Comparison of ENCODE assay signal across 8 mouse cellular contexts in genomic region chr4:136053247-136053596, GRCm38 (mm10). TPM values are rescaled to one million over a fixed set of nuclear protein-coding genes. Genes with fewer than 3 reads are reported as not detected.
DNase-seq lines count a peak whose midpoint lies in the region; ATAC-seq and TF ChIP-seq lines count a peak whose summit lies in the region.

Gene Rpl11, minus strand, starts transcription at chr4:136053428.

- ATAC-seq in hindbrain, postnatal 0 days: peak; percentile 99
- ATAC-seq in megakaryocyte, adult 5-6 weeks (ENCODE audit: poor library complexity, severe bottlenecking): peak; percentile 99

- H3K9me3 ChIP-seq in hindbrain, postnatal 0 days (ENCODE audit: low read length): no peaks in the 10 kb centered on the region

- H3K36me3 ChIP-seq in hindbrain, postnatal 0 days (ENCODE audit: insufficient read depth, low read length): peaks cover 30% of the 10 kb centered on the region

- H3K9ac ChIP-seq in hindbrain, postnatal 0 days (replicated peaks; ENCODE audit: low read length): peak within 1 kb of the TSS; percentile 93

- 1% methylated on average over 21 of the region's 21 CpGs for WGBS in hindbrain, postnatal 0 days

- DNase-seq in WW6 (ENCODE audit: low read depth, low spot score): peak; percentile 88
- DNase-seq in cerebellum, postnatal 4 days (ENCODE audit: low spot score in 2 of 2): peak; percentile 74 to 84
- peak; percentile 91 for DNase-seq in gastrocnemius, adult 2 months
- peak; percentile 97 for DNase-seq in hindbrain, postnatal 0 days (ENCODE audit: low spot score)
- DNase-seq in left cerebral cortex, adult 2 months (ENCODE audit: extremely low spot score in 1 of 2, low spot score in 2 of 2): peak; percentile 89 to 90
- peak; percentile 93 to 94 for DNase-seq in right cerebral cortex, adult 2 months (ENCODE audit: low spot score in 2 of 2)
- DNase-seq in urinary bladder, postnatal 14 days (ENCODE audit: low spot score): peak; percentile 91

- intact Hi-C loops in gastrocnemius, adult 2 months (cut with DNase I): loop anchor here (2.0 kb wide), 1 partner anchor 66 kb away; the partner anchor contains the start of gene Pithd1
- intact Hi-C loops in left cerebral cortex, adult 2 months (cut with DNase I): loop anchor here (1.0 to 5.0 kb wide), 3 partner anchors 32 to 550 kb away; partner anchors contain the start of genes Eloa, Kdm1a and Lypla2

- H3K4me2 ChIP-seq in hindbrain, postnatal 0 days (ENCODE audit: low read depth, low read length): peak within 1 kb of the TSS; percentile 86

- TF ChIP-seq CTCF in gastrocnemius, adult 2 months (IDR thresholded peaks at IDR 0.05): peak; percentile 94
- peak; percentile 96 for TF ChIP-seq CTCF in hindbrain, postnatal 0 days (IDR thresholded peaks at IDR 0.05; ENCODE audit: low read depth)
- peak; percentile 95 for TF ChIP-seq CTCF in left cerebral cortex, adult 2 months (IDR thresholded peaks at IDR 0.05)

- peak within 1 kb of the TSS; percentile 93 for H3K4me3 ChIP-seq in gastrocnemius, adult 2 months
- H3K4me3 ChIP-seq in hindbrain, postnatal 0 days (ENCODE audit: low read length): peak within 1 kb of the TSS; percentile 74
- peak within 1 kb of the TSS; percentile 98 for H3K4me3 ChIP-seq in left cerebral cortex, adult 2 months

- no peaks in the 10 kb centered on the region for H3K27me3 ChIP-seq in hindbrain, postnatal 0 days (ENCODE audit: insufficient read depth, low read length)

- H3K4me1 ChIP-seq in hindbrain, postnatal 0 days (ENCODE audit: insufficient read depth, low read length): peaks cover 12% of the 10 kb centered on the region

- H3K27ac ChIP-seq in gastrocnemius, adult 2 months: peak within 1 kb of the TSS; percentile 91
- H3K27ac ChIP-seq in hindbrain, postnatal 0 days: peak within 1 kb of the TSS; percentile 91
- H3K27ac ChIP-seq in left cerebral cortex, adult 2 months: peak within 1 kb of the TSS; percentile 94

RNA-seq across cellular contexts. Expression of gene Rpl11, which starts in this region (rescaled TPM):
- total RNA-seq in gastrocnemius, adult 2 months (2021): 100 to 1,000 TPM; 215 to 256 TPM
- 765 and 914 TPM in 2 replicates for total RNA-seq in hindbrain, postnatal 0 days (2014; rRNA removed)
- 297 and 312 TPM in 2 replicates for polyA plus RNA-seq in hindbrain, postnatal 0 days (2015; fragmentation: Nextera tagmentation; extraction: Ambion mirVana)
- 100 to 1,000 TPM; 271 to 308 TPM for total RNA-seq in left cerebral cortex, adult 2 months (2021)
- 1,014 and 1,023 TPM in 2 replicates for total RNA-seq in megakaryocyte, adult 5-6 weeks (2015)
- total RNA-seq in megakaryocyte, adult 5-6 weeks (2017): 540 and 557 TPM in 2 replicates

Comparison
In these comparisons a context has a peak if more than half of its experiments do, and no peak if none do; other contexts are left out.
1. Peak in every context shown above with its lines: DNase-seq, ATAC-seq, H3K4me3 ChIP-seq and H3K27ac ChIP-seq.